Mouse (Mus musculus) MEL (cell line): ENCODE data around the gene Pam16.

Experiments used
- CTCF ChIP-seq, 3 experiments: IDR thresholded peaks in 2 of 3; conservative IDR thresholded peaks in 1 of 3; 2 replicates each; pipeline ENCODE4 v1.5.1; 2011 to 2012; ENCODE audit warnings: low read length in 3 of 3, low read depth in 2 of 3, mild to moderate bottlenecking in 2 of 3, improper control_type of control experiment in 1 of 3, inconsistent platforms in 1 of 3, mixed read lengths in 1 of 3, moderate library complexity in 1 of 3; ENCODE audit not compliant: control insufficient read depth in 1 of 3, insufficient read depth in 1 of 3, poor library complexity in 1 of 3, severe bottlenecking in 1 of 3
- E2F4 ChIP-seq: IDR thresholded peaks from 2 replicates; pipeline ENCODE4 v1.6.1; 2011; ENCODE audit warnings: low read depth, low read length, improper control_type of control experiment, borderline replicate concordance
- JUND ChIP-seq: IDR thresholded peaks from 2 replicates; pipeline ENCODE4 v1.6.1; 2011; ENCODE audit warnings: low read depth, mild to moderate bottlenecking, improper control_type of control experiment, low read length
- KAT2A ChIP-seq: conservative IDR thresholded peaks from 2 replicates; pipeline ENCODE4 v1.6.1; 2012; ENCODE audit warnings: low read depth, low read length, improper control_type of control experiment, inconsistent platforms
- MAZ ChIP-seq: IDR thresholded peaks from 2 replicates; pipeline ENCODE4 v1.6.1; 2012; ENCODE audit warnings: low read depth, mild to moderate bottlenecking, inconsistent platforms, low read length, improper control_type of control experiment
- POLR2A ChIP-seq, 2 experiments: IDR thresholded peaks; 2 replicates each; pipeline ENCODE4 v1.6.1; 2011 to 2012; ENCODE audit warnings: low read length in 2 of 2, mild to moderate bottlenecking in 2 of 2, control low read depth in 1 of 2, improper control_type of control experiment in 1 of 2, low read depth in 1 of 2, moderate library complexity in 1 of 2; ENCODE audit not compliant: control insufficient read depth in 1 of 2, insufficient read depth in 1 of 2, poor library complexity in 1 of 2
- RCOR1 ChIP-seq: IDR thresholded peaks from 2 replicates; pipeline ENCODE4 v1.6.1; 2012; ENCODE audit warnings: low read depth, mild to moderate bottlenecking, inconsistent platforms, low read length, improper control_type of control experiment
- TCF12 ChIP-seq: IDR thresholded peaks from 2 replicates; pipeline ENCODE4 v1.6.1; 2014; ENCODE audit warnings: low read depth, mild to moderate bottlenecking, inconsistent platforms, low read length, improper control_type of control experiment, moderate library complexity
- ZC3H11A ChIP-seq: IDR thresholded peaks from 2 replicates; pipeline ENCODE4 v1.6.1; 2012; ENCODE audit warnings: low read depth, mild to moderate bottlenecking, inconsistent platforms, low read length, improper control_type of control experiment
- ZNF384 ChIP-seq: IDR thresholded peaks from 2 replicates; pipeline ENCODE4 v1.6.1; 2012; ENCODE audit warnings: low read depth, mild to moderate bottlenecking, inconsistent platforms, low read length, improper control_type of control experiment

DNA sequence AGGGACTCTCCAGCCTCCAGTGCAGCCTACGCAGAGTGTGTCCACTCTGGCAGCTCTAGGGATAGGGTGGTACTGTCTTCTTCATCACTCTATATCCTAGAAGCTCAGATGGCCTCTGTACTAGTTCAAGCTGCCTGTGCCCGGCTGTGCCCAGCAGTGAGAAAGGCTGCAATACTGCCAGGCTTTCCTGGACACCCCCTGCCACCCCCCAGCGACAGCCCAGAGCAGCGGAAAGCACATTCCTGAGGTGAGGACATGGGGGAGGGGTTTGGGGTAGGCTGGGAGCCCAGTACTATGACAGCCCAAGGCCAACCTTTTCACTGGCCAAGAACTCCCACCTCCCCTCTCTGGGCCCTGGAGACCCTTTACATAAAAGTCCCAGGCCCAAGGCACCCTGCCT is 11.0 kb upstream of the Pam16 start:
- TF ChIP-seq RCOR1 (no peak), CTCF (IDR thresholded peaks at IDR 0.05 in 2 of 3, conservative IDR thresholded peaks at IDR 0.05 in 1 of 3; ENCODE audit: control insufficient read depth in 1 of 3, insufficient read depth in 1 of 3, low read depth in 2 of 3, low read length in 3 of 3, poor library complexity in 1 of 3, severe bottlenecking in 1 of 3) (no peak), ZNF384 (no peak), MAZ (no peak), POLR2A (IDR thresholded peaks at IDR 0.05; ENCODE audit: control insufficient read depth in 1 of 2, insufficient read depth in 1 of 2, low read depth in 1 of 2, low read length in 2 of 2, poor library complexity in 1 of 2) (no peak), E2F4 (no peak), JUND (no peak), KAT2A (no peak), ZC3H11A (no peak), TCF12 (no peak)
